Mouse (Mus musculus) left cerebral cortex, postnatal 14 days (tissue): Measurements from ENCODE around the gene Efnb3. TPM values are rescaled to one million over a fixed set of nuclear protein-coding genes. Genes with fewer than 3 reads are reported as not detected.

Experiments
- DNase-seq, 2 experiments: peaks; one replicate each; pipeline ENCODE4 v3.0.0; 2021 to 2022; ENCODE audit warnings: low spot score in 2 of 2, mixed read lengths in 1 of 2
- intact Hi-C: fragments of 180-260 bp; cut with DNase I; formaldehyde crosslinking; loops from one replicate; pipeline ENCODE4 v1.15.1; 2025
- microRNA-seq, 2 experiments: library from miRNA; unstranded; fragments of <30 nt; microRNA quantifications; one replicate each; pipeline ENCODE4 v1.2.0; 2022
- total RNA-seq, 2 experiments: library from RNA; stranded (reverse); gene quantifications; 2 replicates each; pipeline ENCODE4 v1.2.3; 2021

Gene Efnb3
- total RNA-seq, 2 experiments from 2014 or later: 71.8 to 100 TPM

DNA sequence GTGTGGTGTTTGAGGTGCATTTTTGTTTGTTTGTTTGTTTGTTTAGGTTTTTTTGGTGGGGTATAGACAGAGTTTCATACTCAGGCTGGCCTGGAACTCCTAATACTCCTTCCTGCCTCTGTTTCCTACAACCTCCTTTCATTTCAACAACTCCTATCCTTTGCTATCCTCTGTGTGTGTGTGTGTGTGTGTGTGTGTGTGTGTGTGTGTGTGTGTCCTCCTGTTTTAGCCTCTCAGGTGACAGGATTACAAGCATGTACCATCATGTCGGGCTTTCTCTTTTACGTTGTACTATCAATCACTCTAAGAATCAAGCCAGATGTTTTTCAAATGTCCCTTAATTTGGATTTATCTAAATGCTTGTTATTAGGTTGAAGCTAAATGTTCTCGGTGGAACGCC, 33.4 kb downstream of the Efnb3 start:
- intact Hi-C loops: no loop called here
- DNase-seq: no peak

- no peak for DNase-seq
- intact Hi-C loops: no loop called here
Measured at GRCm38 (mm10) chr11:69525661-69526060, 34.3 kb downstream of the Efnb3 start.

DNA sequence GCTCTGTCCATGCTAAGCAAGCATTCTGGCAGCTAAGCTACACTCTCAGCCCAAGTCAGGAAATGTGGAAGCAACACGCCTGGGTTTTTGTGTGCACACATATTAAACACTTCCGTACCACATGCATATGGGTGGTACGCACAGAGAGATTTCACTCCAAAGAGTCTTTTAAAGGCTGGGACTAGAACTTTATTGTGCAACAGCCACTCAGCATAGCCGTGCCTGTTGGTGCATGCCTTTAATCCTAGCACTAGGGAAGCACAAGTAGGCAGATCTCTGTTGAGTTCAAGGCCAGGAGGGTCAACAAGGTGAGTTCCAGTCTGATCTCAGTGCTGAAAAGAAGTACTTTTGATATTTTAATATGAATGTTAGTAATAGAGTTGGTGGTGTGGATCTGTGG, 36.4 kb downstream of the Efnb3 start:
- intact Hi-C loops: no loop called here

GRCm38 (mm10) chr11:69521526-69522149, 38.4 kb downstream of the Efnb3 start:
- intact Hi-C loops: no loop called here

More for the DNA sequence above, 36.4 kb downstream of the Efnb3 start:
- no peak for DNase-seq

GRCm38 (mm10) chr11:69519976-69520375, 40.0 kb downstream of the Efnb3 start:
- intact Hi-C loops: no loop called here
- no peak for DNase-seq

More at GRCm38 (mm10) chr11:69521526-69522149, 38.4 kb downstream of the Efnb3 start:
- DNase-seq: no peak

GRCm38 (mm10) chr11:69516661-69517060, 43.3 kb downstream of the Efnb3 start:
- intact Hi-C loops: no loop called here
- DNase-seq: no peak

GRCm38 (mm10) chr11:69516151-69516640, 43.8 kb downstream of the Efnb3 start:
- DNase-seq: no peak
- intact Hi-C loops: no loop called here

- peak; percentile 67 to 68 for DNase-seq
- intact Hi-C loops: loop anchor here (1.0 to 5.0 kb wide), 4 partner anchors 82 to 262 kb away; no protein-coding TSS in a partner anchor
Measured at GRCm38 (mm10) chr11:69513840-69514239, 46.2 kb downstream of the Efnb3 start.

- DNase-seq: no peak
- intact Hi-C loops: loop anchor here (1.0 to 5.0 kb wide), 4 partner anchors 79 to 259 kb away; no protein-coding TSS in a partner anchor
Measured at GRCm38 (mm10) chr11:69510796-69511496, 49.1 kb downstream of the Efnb3 start.

Small RNAs within 50 kb of the gene (microRNA-seq; reads per million reads assigned to microRNA genes)
- gene Gm27493: 0 reads per million in 2 experiments

Other genes with a start within 250 kb of the Efnb3 start
- 10 to 100 TPM; 13.4 to 16.1 TPM for gene Cntrob, start 236.4 kb downstream of the Efnb3 start, total RNA-seq
- 10 to 100 TPM; 60.1 to 67.7 TPM for gene Trappc1, start 236.2 kb downstream of the Efnb3 start, total RNA-seq
- gene Kcnab3, start 233.9 kb downstream of the Efnb3 start, total RNA-seq: 10 to 100 TPM; 30.8 to 36.9 TPM
- gene Rnf227, start 219.7 kb downstream of the Efnb3 start, total RNA-seq: 100 to 1,000 TPM in 1 of 2 experiments, 10 to 100 TPM in 1; 95.7 to 101 TPM
- gene Chd3, start 190.8 kb downstream of the Efnb3 start, total RNA-seq: 100 to 1,000 TPM; 531 to 563 TPM
- 100 to 1,000 TPM in 1 of 2 experiments, 10 to 100 TPM in 1; 92.0 to 106 TPM for gene Naa38, start 164.7 kb downstream of the Efnb3 start, total RNA-seq
- gene Cyb5d1, start 164.6 kb downstream of the Efnb3 start, total RNA-seq: 10 to 100 TPM; 36.8 to 42.0 TPM
- 1 to 10 TPM; 2.6 to 2.9 TPM for gene Tmem88, start 162.0 kb downstream of the Efnb3 start, total RNA-seq
- gene Kdm6b, start 146.5 kb downstream of the Efnb3 start, total RNA-seq: 10 to 100 TPM; 33.0 to 33.3 TPM
- 1 to 10 TPM; 3.5 to 3.6 TPM for gene Dnah2, start 11.1 kb downstream of the Efnb3 start, total RNA-seq
- 1 to 10 TPM; 6.9 to 8.3 TPM for gene Wrap53, start 20.1 kb upstream of the Efnb3 start, total RNA-seq
- 10 to 100 TPM; 21.2 to 21.9 TPM for gene Trp53, start 20.2 kb upstream of the Efnb3 start, total RNA-seq
- gene Atp1b2, start 45.7 kb upstream of the Efnb3 start, total RNA-seq: 100 to 1,000 TPM; 451 to 452 TPM
- gene Shbg, start 57.7 kb upstream of the Efnb3 start, total RNA-seq: not detected
- gene Sat2, start 61.8 kb upstream of the Efnb3 start, total RNA-seq: 10 to 100 TPM in 1 of 2 experiments, 1 to 10 TPM in 1; 9.9 to 10.2 TPM
- gene Fxr2, start 72.8 kb upstream of the Efnb3 start, total RNA-seq: 100 to 1,000 TPM; 107 TPM
- not detected for gene Sox15, start 95.1 kb upstream of the Efnb3 start, total RNA-seq
- gene Mpdu1, start 102.4 kb upstream of the Efnb3 start, total RNA-seq: 10 to 100 TPM; 77.6 to 83.7 TPM
- gene Cd68, start 105.9 kb upstream of the Efnb3 start, total RNA-seq: 10 to 100 TPM; 13.5 to 13.8 TPM
- gene Eif4a1, start 112.2 kb upstream of the Efnb3 start, total RNA-seq: 100 to 1,000 TPM; 368 to 371 TPM
- gene Senp3, start 121.9 kb upstream of the Efnb3 start, total RNA-seq: 100 to 1,000 TPM in 1 of 2 experiments, 10 to 100 TPM in 1; 91.5 to 102 TPM
- gene Tnfsf13, start 125.6 kb upstream of the Efnb3 start, total RNA-seq: 1 to 10 TPM; 1.7 to 2.0 TPM
- gene Tnfsf12, start 135.6 kb upstream of the Efnb3 start, total RNA-seq: 1 to 10 TPM; 5.8 to 7.6 TPM
- gene Tnfsfm13, start 135.9 kb upstream of the Efnb3 start, total RNA-seq: under 1 TPM; 0.81 to 0.95 TPM
- gene Polr2a, start 198.4 kb upstream of the Efnb3 start, total RNA-seq: 10 to 100 TPM; 54.3 to 54.4 TPM
- gene Slc35g3, start 201.8 kb upstream of the Efnb3 start, total RNA-seq: not detected
- gene Zbtb4, start 205.7 kb upstream of the Efnb3 start, total RNA-seq: 10 to 100 TPM; 71.1 to 86.9 TPM
- gene Chrnb1, start 235.7 kb upstream of the Efnb3 start, total RNA-seq: under 1 TPM; 0.76 to 0.79 TPM
- 10 to 100 TPM; 15.4 to 20.4 TPM for gene Fgf11, start 241.7 kb upstream of the Efnb3 start, total RNA-seq
- gene Tmem102, start 245.4 kb upstream of the Efnb3 start, total RNA-seq: not detected